Mouse (Mus musculus) frontal cortex, adult 2 months (tissue): ENCODE data around the gene Gm45521. TPM values are rescaled to one million over a fixed set of nuclear protein-coding genes. Genes with fewer than 3 reads are reported as not detected.

Experiments
- DNase-seq, 2 experiments: peaks; one replicate each; pipeline ENCODE4 v3.0.0; 2022; ENCODE audit warnings: low spot score in 1 of 2; ENCODE audit errors: extremely low spot score in 1 of 2
- polyA plus RNA-seq: library from polyadenylated mRNA; depleted of rRNA; stranded (reverse); fragments of >200 nt; gene quantifications from 2 replicates; pipeline ENCODE4 v1.2.3, GENCODE M21; 2012

Gene Gm45521
- polyA plus RNA-seq, 1 experiment, result not detected

- DNase-seq, result no peak
Observed at GRCm38 (mm10) chr14:7951234-7951633, 5.9 kb upstream of the Gm45521 start.

GRCm38 (mm10) chr14:7952610-7953254 is 4.4 kb upstream of the Gm45521 start:
- DNase-seq, result no peak

- DNase-seq, result no peak
Observed at GRCm38 (mm10) chr14:7954071-7954471, 3.0 kb upstream of the Gm45521 start.

GRCm38 (mm10) chr14:7956427-7956826 is 661 bp upstream of the Gm45521 start:
- no peak for DNase-seq

- peak in 1 of 2 experiments; percentile 61 for DNase-seq
Observed at GRCm38 (mm10) chr14:7960616-7961015, 3.5 kb downstream of the Gm45521 start.

GRCm38 (mm10) chr14:7961714-7962113 is 4.6 kb downstream of the Gm45521 start:
- no peak for DNase-seq

GRCm38 (mm10) chr14:7962626-7963025 is 5.5 kb downstream of the Gm45521 start:
- DNase-seq, result no peak

- DNase-seq, result no peak
Observed at GRCm38 (mm10) chr14:7963160-7963559, 6.1 kb downstream of the Gm45521 start.

GRCm38 (mm10) chr14:7964219-7964889 is 7.3 kb downstream of the Gm45521 start:
- peak in 1 of 2 experiments; percentile 94 for DNase-seq

GRCm38 (mm10) chr14:7971889-7972493 is 14.9 kb downstream of the Gm45521 start:
- no peak for DNase-seq

GRCm38 (mm10) chr14:7974643-7975042 is 17.6 kb downstream of the Gm45521 start:
- DNase-seq, result no peak

GRCm38 (mm10) chr14:7975177-7975576 is 18.1 kb downstream of the Gm45521 start:
- DNase-seq, result peak in 1 of 2 experiments; percentile 47

- DNase-seq, result no peak
Observed at GRCm38 (mm10) chr14:7977471-7977870, 20.4 kb downstream of the Gm45521 start.

GRCm38 (mm10) chr14:7978183-7978582 is 21.1 kb downstream of the Gm45521 start:
- no peak for DNase-seq

GRCm38 (mm10) chr14:7981226-7981625 is 24.1 kb downstream of the Gm45521 start:
- DNase-seq, result no peak

GRCm38 (mm10) chr14:7986913-7987312 is 29.8 kb downstream of the Gm45521 start:
- no peak for DNase-seq

- no peak for DNase-seq
Observed at GRCm38 (mm10) chr14:7989371-7989770, 32.3 kb downstream of the Gm45521 start.

GRCm38 (mm10) chr14:7989961-7990360 is 32.9 kb downstream of the Gm45521 start:
- DNase-seq, result no peak

GRCm38 (mm10) chr14:7991108-7991776 is 34.2 kb downstream of the Gm45521 start:
- no peak for DNase-seq

- DNase-seq, result no peak
Observed at GRCm38 (mm10) chr14:7992158-7992557, 35.1 kb downstream of the Gm45521 start.

- peak in 1 of 2 experiments; percentile 44 for DNase-seq
Observed at GRCm38 (mm10) chr14:7994271-7994767, 37.2 kb downstream of the Gm45521 start, which contains the start of gene Dnase1l3. Gene Dnase1l3 (minus strand): TSS chr14:7994573.
